Mouse (Mus musculus): Measurements from ENCODE around the gene Cstad.

The Cstad gene

GRCm38 (mm10) chr2:30599621-30600020 is 4.8 kb downstream of the Cstad start:
- DNase-seq, result no peak

GRCm38 (mm10) chr2:30600291-30600690 is 5.5 kb downstream of the Cstad start:
- peak; percentile 77 to 84 for DNase-seq

GRCm38 (mm10) chr2:30600965-30601841 is 6.4 kb downstream of the Cstad start:
- DNase-seq, result peak; percentile 59 to 70

- no peak for DNase-seq
Observed at GRCm38 (mm10) chr2:30602451-30602850, 7.6 kb downstream of the Cstad start.

GRCm38 (mm10) chr2:30603731-30604130 is 8.9 kb downstream of the Cstad start:
- no peak for DNase-seq

GRCm38 (mm10) chr2:30604880-30605761 is 10.3 kb downstream of the Cstad start:
- DNase-seq, result peak; percentile 47 to 68

GRCm38 (mm10) chr2:30605762-30606051 is 10.9 kb downstream of the Cstad start:
- no peak for DNase-seq

GRCm38 (mm10) chr2:30606621-30607052 is 11.8 kb downstream of the Cstad start:
- DNase-seq, result peak; percentile 45 to 51

GRCm38 (mm10) chr2:30607941-30608340 is 13.1 kb downstream of the Cstad start:
- no peak for DNase-seq

- DNase-seq, result no peak
Observed at GRCm38 (mm10) chr2:30608690-30609201, 13.9 kb downstream of the Cstad start.

- DNase-seq, result peak; percentile 72 to 78
Observed at GRCm38 (mm10) chr2:30613574-30613973, 18.7 kb downstream of the Cstad start.

- DNase-seq, result no peak
Observed at GRCm38 (mm10) chr2:30614151-30614923, 19.5 kb downstream of the Cstad start.

GRCm38 (mm10) chr2:30615869-30616268 is 21.0 kb downstream of the Cstad start:
- no peak for DNase-seq

GRCm38 (mm10) chr2:30616464-30616863 is 21.6 kb downstream of the Cstad start:
- no peak for DNase-seq

GRCm38 (mm10) chr2:30618487-30619248 is 23.8 kb downstream of the Cstad start:
- peak; percentile 77 to 92 for DNase-seq

GRCm38 (mm10) chr2:30623873-30624272 is 29.0 kb downstream of the Cstad start:
- DNase-seq, result peak; percentile 19 to 45

- DNase-seq, result no peak
Observed at GRCm38 (mm10) chr2:30625296-30625826, 30.5 kb downstream of the Cstad start.

- DNase-seq, result no peak
Observed at GRCm38 (mm10) chr2:30626058-30626675, 31.3 kb downstream of the Cstad start.

- no peak for DNase-seq
Observed at GRCm38 (mm10) chr2:30627338-30627737, 32.5 kb downstream of the Cstad start.

GRCm38 (mm10) chr2:30628374-30628773 is 33.5 kb downstream of the Cstad start:
- DNase-seq, result no peak
